Mouse (Mus musculus): ENCODE measurements at regions not wholly inside any gene's neighbourhood (a gene's known extent, or its start where the extent isn't known, plus 50 kb on each side); places are given as distances from the start of the nearest gene placed in this dataset.

GRCm38 (mm10) chr13:37644751-37645181 is 133.4 kb upstream of the Rreb1 start:
- 91% methylated on average over 8 of the region's 8 CpGs for WGBS (ENCODE audit: missing documents)
- Histone ChIP-seq H3K4me3 (ENCODE audit: inconsistent target) (no peak overlapping the region), H3K27ac (no peak overlapping the region), H3K79me2 (ENCODE audit: inconsistent target) (no peaks in the 10 kb centered on the region), H3K36me3 (ENCODE audit: inconsistent target) (no peaks in the 10 kb centered on the region)

- Histone ChIP-seq H3K79me2 (ENCODE audit: inconsistent target) (no peaks in the 10 kb centered on the region), H3K4me3 (ENCODE audit: inconsistent target) (no peak overlapping the region), H3K27ac (no peak overlapping the region), H3K36me3 (ENCODE audit: inconsistent target) (no peaks in the 10 kb centered on the region)
- WGBS (ENCODE audit: missing documents) = 95% methylated on average over 7 of the region's 9 CpGs
Measured at GRCm38 (mm10) chr13:37649467-37650080, 128.6 kb upstream of the Rreb1 start.

DNA sequence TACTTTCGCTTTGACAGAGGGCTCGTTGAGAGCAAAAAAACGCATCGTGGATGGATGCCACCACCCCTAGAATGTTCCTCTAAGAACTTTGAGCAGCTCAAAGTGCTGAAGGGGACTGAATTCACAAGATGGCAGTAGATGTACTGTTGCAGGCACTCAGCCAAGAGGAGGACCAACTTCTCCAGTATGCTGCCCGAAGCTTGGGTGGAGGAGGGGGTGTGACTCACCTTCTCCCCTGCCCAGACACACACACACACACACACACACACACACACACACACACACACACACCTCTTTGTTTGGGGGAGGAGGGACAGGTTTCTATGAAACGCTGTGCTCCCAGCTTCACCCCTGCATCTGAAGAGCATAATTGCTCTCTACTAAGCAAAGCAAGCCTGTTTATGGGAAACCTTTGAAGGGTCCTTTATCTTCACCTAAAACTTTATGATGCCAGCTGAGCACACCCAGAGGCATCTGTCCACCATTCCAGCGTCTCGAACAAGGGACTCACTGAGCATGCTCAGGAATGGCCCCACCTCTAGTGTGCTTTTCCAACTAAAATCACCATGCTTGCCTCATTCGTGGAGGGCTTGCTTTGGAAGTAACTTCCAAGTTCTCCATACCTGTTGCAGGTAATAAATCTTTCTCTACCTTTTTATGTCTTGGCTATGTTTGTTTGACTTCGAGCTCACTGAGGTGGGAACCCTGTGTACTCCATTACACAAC is 126.8 kb upstream of the Rreb1 start:
- Histone ChIP-seq H3K4me3 (ENCODE audit: inconsistent target) (no peak overlapping the region), H3K27ac (no peak overlapping the region), H3K36me3 (ENCODE audit: inconsistent target) (no peaks in the 10 kb centered on the region), H3K79me2 (ENCODE audit: inconsistent target) (no peaks in the 10 kb centered on the region)
- WGBS (ENCODE audit: missing documents) = 88% methylated on average over 8 of the region's 10 CpGs

DNA sequence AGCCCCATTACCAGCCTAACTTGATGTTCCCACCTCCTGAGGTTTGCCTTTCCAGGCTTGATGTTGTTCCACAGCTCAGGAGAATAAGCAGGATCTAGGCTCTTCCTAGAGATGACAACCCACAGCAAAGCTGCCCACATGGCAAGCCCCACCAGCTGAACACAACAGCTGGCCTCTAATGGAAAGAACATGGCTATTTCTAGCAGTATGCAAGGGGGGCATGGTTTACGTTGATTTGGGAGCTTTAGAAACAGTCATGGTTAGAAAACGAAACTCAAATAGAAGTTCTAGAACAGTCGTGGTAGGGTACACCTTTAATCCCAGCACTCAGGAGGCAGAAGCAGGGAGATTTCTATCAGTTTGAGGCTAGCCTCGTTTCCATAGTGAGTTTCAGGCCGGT is 123.5 kb upstream of the Rreb1 start:
- H3K4me3 ChIP-seq (ENCODE audit: inconsistent target) = no peak overlapping the region
- H3K27ac ChIP-seq = no peak overlapping the region
- no peaks in the 10 kb centered on the region for H3K79me2 ChIP-seq (ENCODE audit: inconsistent target)
- 61% methylated on average over 5 of the region's 5 CpGs for WGBS (ENCODE audit: missing documents)
- H3K36me3 ChIP-seq (ENCODE audit: inconsistent target) = no peaks in the 10 kb centered on the region

- no peaks in the 10 kb centered on the region for H3K79me2 ChIP-seq (ENCODE audit: inconsistent target)
- no peaks in the 10 kb centered on the region for H3K36me3 ChIP-seq (ENCODE audit: inconsistent target)
- H3K27ac ChIP-seq = peak overlapping the region; percentile 21; the same call in 1 of the 2 replicates
- H3K4me3 ChIP-seq (ENCODE audit: inconsistent target) = peak overlapping the region; percentile 17
- 21% methylated on average over 16 of the region's 16 CpGs for WGBS (ENCODE audit: missing documents)
Measured at GRCm38 (mm10) chr13:37657248-37657647, 121.0 kb upstream of the Rreb1 start.

- H3K27ac ChIP-seq = peak overlapping the region; percentile 21
- H3K4me3 ChIP-seq (ENCODE audit: inconsistent target) = no peak overlapping the region
- WGBS (ENCODE audit: missing documents) = 0% methylated on average over 2 of the region's 2 CpGs
- H3K36me3 ChIP-seq (ENCODE audit: inconsistent target) = no peaks in the 10 kb centered on the region
- no peaks in the 10 kb centered on the region for H3K79me2 ChIP-seq (ENCODE audit: inconsistent target)
Measured at GRCm38 (mm10) chr13:37658034-37658433, 120.2 kb upstream of the Rreb1 start.

DNA sequence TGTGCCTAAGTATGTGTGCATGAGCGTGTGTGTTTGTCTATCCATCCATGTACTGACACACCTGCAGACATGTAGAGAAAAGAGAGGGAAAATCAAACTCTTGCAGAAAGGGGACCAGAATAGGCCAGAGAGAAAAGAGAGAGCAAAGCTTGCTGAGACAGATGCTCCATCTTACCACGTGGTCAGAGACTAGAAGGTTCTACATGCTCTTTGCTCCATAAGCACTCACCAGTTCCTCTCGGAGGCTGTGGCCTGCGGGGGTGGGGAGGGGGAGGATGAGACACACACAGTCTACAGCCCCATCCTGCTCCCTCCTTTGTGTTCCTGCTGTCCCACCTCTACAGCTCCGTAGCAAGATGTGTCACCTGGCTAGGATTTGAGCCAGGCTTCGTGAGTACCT is 119.7 kb upstream of the Rreb1 start:
- Histone ChIP-seq H3K79me2 (ENCODE audit: inconsistent target) (no peaks in the 10 kb centered on the region), H3K27ac (peak overlapping the region; percentile 21), H3K36me3 (ENCODE audit: inconsistent target) (no peaks in the 10 kb centered on the region), H3K4me3 (ENCODE audit: inconsistent target) (no peak overlapping the region)
- WGBS (ENCODE audit: missing documents) = 47% methylated on average over 6 of the region's 6 CpGs

DNA sequence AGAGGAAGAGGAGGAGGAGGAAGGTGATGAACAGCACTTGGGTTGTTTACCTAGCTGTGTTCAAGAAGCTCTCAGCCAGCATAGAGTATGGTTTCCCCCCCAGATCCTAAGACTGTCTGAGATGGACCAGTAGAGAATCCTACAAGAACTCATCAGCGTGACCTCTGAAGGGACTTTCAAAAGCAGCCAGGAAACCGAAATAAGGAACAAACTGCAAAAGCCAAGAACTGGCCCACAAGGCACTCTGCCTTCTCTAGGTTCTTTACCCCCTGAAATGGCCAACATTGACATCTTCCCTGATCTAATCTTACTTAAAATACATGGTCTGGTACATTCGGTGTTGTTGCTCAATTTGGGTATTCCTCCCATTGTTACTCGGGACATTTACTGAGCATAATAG is 118.1 kb upstream of the Rreb1 start:
- Histone ChIP-seq H3K36me3 (ENCODE audit: inconsistent target) (no peaks in the 10 kb centered on the region), H3K27ac (no peak overlapping the region), H3K79me2 (ENCODE audit: inconsistent target) (no peaks in the 10 kb centered on the region), H3K4me3 (ENCODE audit: inconsistent target) (no peak overlapping the region)
- WGBS (ENCODE audit: missing documents) = 6% methylated on average over 4 of the region's 4 CpGs

DNA sequence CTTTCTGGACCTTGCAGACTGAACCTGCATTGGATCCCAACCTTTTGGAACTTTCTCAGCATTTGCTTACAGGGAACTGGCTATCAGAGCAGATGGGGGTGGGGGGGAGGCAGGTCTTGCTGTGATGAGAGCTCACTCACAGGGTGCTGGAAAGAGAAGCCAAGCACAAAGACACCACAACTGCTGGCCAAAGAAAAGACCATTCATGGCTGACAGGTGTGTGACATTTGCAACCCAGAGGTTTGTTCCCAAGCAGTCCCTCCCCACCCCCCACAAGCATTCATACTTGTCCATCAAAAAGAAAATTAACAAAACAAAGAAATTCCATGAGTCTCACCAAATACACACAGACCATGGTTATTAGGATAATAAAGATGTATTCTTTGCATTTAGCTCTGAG is 117.5 kb upstream of the Rreb1 start:
- H3K27ac ChIP-seq = no peak overlapping the region
- H3K4me3 ChIP-seq (ENCODE audit: inconsistent target) = no peak overlapping the region
- H3K79me2 ChIP-seq (ENCODE audit: inconsistent target) = no peaks in the 10 kb centered on the region
- H3K36me3 ChIP-seq (ENCODE audit: inconsistent target) = no peaks in the 10 kb centered on the region

- H3K27ac ChIP-seq = no peak overlapping the region
- H3K4me3 ChIP-seq (ENCODE audit: inconsistent target) = no peak overlapping the region
- 80% methylated on average over 2 of the region's 2 CpGs for WGBS (ENCODE audit: missing documents)
- no peaks in the 10 kb centered on the region for H3K79me2 ChIP-seq (ENCODE audit: inconsistent target)
- H3K36me3 ChIP-seq (ENCODE audit: inconsistent target) = no peaks in the 10 kb centered on the region
Measured at GRCm38 (mm10) chr13:37664116-37664515, 114.1 kb upstream of the Rreb1 start.

DNA sequence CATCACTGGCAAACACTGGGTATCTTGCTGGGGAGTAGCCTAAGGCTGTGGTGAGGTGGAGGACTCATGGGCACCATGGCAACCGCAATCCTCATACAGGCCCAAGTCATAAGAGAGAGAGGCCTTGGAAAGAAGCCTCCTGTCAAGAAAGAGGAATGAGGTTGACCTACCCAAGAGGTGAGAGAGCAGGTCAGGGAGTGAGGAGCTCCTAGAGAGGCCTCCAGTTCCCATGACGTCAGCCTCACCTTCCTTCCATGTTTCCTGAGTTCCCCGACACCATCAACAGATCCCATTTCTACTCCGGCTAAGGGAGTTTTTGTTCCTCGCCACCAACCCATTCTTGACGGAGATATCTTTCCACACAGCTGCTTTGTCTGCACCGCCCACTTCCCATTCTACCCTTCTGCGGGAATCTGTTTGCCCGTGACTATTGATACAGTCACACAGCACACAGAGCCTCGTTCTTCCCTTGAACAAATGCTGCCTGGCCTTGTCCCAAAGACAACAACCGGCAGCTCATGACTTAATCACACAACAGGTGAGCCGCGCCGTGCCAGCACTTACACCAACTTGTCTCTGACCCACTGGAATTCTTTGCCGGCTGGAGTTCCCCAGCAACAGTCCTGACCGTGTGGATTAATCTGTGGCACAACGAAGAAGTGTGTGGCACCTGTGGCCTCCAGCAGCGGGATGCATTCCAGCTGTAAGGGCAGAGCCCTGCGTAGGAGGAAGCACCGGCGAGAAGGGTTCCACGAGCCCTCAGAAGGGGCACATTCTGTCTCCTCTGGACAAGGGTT is 111.8 kb upstream of the Rreb1 start:
- no peak overlapping the region for H3K27ac ChIP-seq

DNA sequence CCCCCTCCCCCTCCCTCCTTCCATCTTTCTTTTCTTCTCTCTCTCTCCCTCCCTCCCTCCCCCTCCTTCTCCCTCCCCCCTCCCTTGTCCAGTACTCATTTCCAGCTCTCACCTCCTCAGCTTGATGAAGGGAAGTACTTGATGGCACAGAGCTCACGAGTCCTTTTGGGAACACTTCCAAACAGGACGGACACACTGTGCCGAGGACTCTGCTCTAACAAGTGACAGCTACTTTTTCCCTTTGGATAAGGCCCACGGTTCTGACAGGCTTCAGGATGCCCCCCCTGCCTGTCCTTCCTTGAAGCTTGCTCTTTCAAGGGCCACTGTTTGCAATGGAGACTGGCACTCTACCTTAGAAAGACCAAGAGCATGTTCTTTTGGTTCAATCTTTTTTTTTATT is 110.8 kb upstream of the Rreb1 start:
- no peak overlapping the region for H3K4me3 ChIP-seq (ENCODE audit: inconsistent target)
- H3K27ac ChIP-seq = no peak overlapping the region
- 56% methylated on average over 4 of the region's 4 CpGs for WGBS (ENCODE audit: missing documents)

More for the DNA sequence above, 111.8 kb upstream of the Rreb1 start:
- 42% methylated on average over 22 of the region's 22 CpGs for WGBS (ENCODE audit: missing documents)
- Histone ChIP-seq H3K79me2 (ENCODE audit: inconsistent target) (no peaks in the 10 kb centered on the region), H3K36me3 (ENCODE audit: inconsistent target) (no peaks in the 10 kb centered on the region), H3K4me3 (ENCODE audit: inconsistent target) (no peak overlapping the region)

GRCm38 (mm10) chr13:37667871-37668270 is 110.3 kb upstream of the Rreb1 start:
- H3K27ac ChIP-seq = no peak overlapping the region
- no peaks in the 10 kb centered on the region for H3K36me3 ChIP-seq (ENCODE audit: inconsistent target)
- WGBS (ENCODE audit: missing documents) = 53% methylated on average over 5 of the region's 5 CpGs
- H3K4me3 ChIP-seq (ENCODE audit: inconsistent target) = no peak overlapping the region
- no peaks in the 10 kb centered on the region for H3K79me2 ChIP-seq (ENCODE audit: inconsistent target)

More for the DNA sequence above, 110.8 kb upstream of the Rreb1 start:
- no peaks in the 10 kb centered on the region for H3K36me3 ChIP-seq (ENCODE audit: inconsistent target)
- H3K79me2 ChIP-seq (ENCODE audit: inconsistent target) = no peaks in the 10 kb centered on the region

- no peak overlapping the region for H3K27ac ChIP-seq
- H3K4me3 ChIP-seq (ENCODE audit: inconsistent target) = no peak overlapping the region
- no peaks in the 10 kb centered on the region for H3K79me2 ChIP-seq (ENCODE audit: inconsistent target)
- no peaks in the 10 kb centered on the region for H3K36me3 ChIP-seq (ENCODE audit: inconsistent target)
- WGBS (ENCODE audit: missing documents) = 40% methylated on average over 5 of the region's 5 CpGs
Measured at GRCm38 (mm10) chr13:37671109-37671508, 107.1 kb upstream of the Rreb1 start.
